Mouse (Mus musculus): ENCODE measurements at regions not wholly inside any gene's neighbourhood (a gene's known extent, or its start where the extent isn't known, plus 50 kb on each side); places are given as distances from the start of the nearest gene placed in this dataset.

- ATAC-seq (ENCODE audit: low read depth): no peak
- no peak overlapping the region for H3K4me2 ChIP-seq
- 51% methylated on average over 1 of the region's 1 CpGs for WGBS
Observed at GRCm38 (mm10) chr10:17416121-17416520, 306.9 kb upstream of the Cited2 start.

DNA sequence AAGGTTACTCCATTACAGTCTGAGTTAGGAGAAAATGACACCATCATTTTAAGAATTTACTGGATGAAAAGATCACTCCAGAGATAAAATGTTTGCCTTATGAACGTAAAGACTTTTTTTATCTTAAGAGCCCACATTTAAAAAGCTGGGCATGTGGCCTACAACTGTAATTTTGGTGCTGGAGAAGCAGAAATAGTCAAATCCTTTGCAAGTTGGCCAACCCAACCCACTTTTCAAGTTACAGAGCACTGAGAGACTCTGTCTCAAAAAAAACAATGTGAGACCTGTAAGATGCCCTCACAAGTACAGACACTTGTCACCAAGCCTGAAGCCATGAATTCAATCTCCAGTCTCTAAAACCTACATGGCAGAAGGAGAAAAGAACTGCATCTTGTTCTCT lies 305.6 kb upstream of the Cited2 start:
- Histone ChIP-seq H3K27ac (replicated peaks) (no peak overlapping the region), H3K4me1 (replicated peaks) (no peaks in the 10 kb centered on the region), H3K27me3 (no peaks in the 10 kb centered on the region), H3K9me3 (no peaks in the 10 kb centered on the region), H3K4me2 (no peak overlapping the region), H3K36me3 (no peaks in the 10 kb centered on the region), H3K9ac (no peak overlapping the region), H3K4me3 (no peak overlapping the region)
- whole genome bisulfite sequencing: 91% methylated on average over 1 of the region's 1 CpGs
- ATAC-seq (ENCODE audit: low read depth): no peak

More at GRCm38 (mm10) chr10:17416121-17416520, 306.9 kb upstream of the Cited2 start:
- H3K9ac ChIP-seq: no peak overlapping the region
- H3K9me3 ChIP-seq: no peaks in the 10 kb centered on the region
- no peak overlapping the region for H3K4me3 ChIP-seq
- no peak overlapping the region for H3K27ac ChIP-seq (replicated peaks)
- H3K27me3 ChIP-seq: no peaks in the 10 kb centered on the region
- H3K4me1 ChIP-seq (replicated peaks): no peaks in the 10 kb centered on the region
- H3K36me3 ChIP-seq: no peaks in the 10 kb centered on the region

DNA sequence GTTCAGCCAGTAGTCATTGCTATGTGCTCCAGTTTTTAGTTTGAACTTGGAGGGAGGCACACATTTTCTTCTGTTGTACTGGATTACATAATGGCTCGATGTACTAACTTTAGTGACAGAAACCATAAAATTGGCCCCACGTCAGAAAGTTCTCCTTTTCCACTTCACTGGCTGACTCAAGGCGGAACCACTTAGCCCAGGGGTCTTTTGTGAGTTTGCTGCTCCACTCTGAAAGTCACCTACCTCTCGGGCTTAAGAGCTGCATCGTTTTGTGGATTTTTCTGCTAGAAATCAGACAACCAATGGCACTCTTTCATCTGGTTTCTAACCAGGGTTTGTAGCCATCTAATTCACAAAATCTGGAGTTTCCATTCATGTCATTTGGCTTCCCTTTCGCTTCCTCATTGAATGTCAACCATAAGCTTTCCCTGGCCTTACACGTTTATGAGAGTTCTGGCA lies 304.8 kb upstream of the Cited2 start:
- no peak overlapping the region for H3K27ac ChIP-seq (replicated peaks)
- H3K27me3 ChIP-seq: no peaks in the 10 kb centered on the region
- H3K36me3 ChIP-seq: no peaks in the 10 kb centered on the region
- H3K4me2 ChIP-seq: no peak overlapping the region
- no peaks in the 10 kb centered on the region for H3K9me3 ChIP-seq
- WGBS: 68% methylated on average over 7 of the region's 7 CpGs
- no peak for ATAC-seq (ENCODE audit: low read depth)
- no peaks in the 10 kb centered on the region for H3K4me1 ChIP-seq (replicated peaks)
- no peak overlapping the region for H3K9ac ChIP-seq
- no peak overlapping the region for H3K4me3 ChIP-seq

DNA sequence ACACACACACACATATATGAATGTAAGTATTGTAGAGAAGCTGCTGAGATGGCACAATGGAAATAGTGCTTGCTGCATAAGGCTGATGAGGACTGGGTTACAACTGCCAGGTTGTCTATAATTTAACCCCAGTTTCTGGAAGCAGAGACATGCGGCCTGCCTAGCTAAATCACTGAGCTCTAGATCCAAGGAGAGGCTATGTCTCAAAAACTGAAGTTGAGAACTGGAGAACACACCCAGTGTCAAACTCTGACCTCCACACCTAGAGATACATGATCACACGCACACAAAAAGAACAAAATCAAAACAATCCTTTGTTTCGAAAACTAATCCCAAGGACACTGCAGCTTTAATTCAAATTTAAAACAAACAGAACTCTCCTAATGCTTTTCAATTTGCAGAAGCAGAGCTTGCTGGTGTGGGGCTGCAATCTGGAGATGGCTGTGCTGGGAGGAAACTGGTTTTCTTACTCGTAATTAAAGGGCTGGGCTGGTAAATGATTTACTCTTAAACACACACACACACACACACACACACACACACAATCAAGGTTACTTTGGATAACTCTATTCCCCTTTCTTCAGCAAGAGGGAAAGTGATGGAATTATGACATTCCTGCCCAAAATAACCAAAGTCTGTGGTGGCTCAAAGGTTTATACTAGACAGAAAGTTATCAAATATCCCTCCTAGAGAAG lies 299.3 kb upstream of the Cited2 start:
- Histone ChIP-seq H3K27ac (replicated peaks) (no peak overlapping the region), H3K9me3 (no peaks in the 10 kb centered on the region), H3K9ac (no peak overlapping the region), H3K4me2 (no peak overlapping the region), H3K4me1 (replicated peaks) (no peaks in the 10 kb centered on the region), H3K4me3 (no peak overlapping the region), H3K36me3 (no peaks in the 10 kb centered on the region), H3K27me3 (no peaks in the 10 kb centered on the region)
- ATAC-seq (ENCODE audit: low read depth): no peak
- 55% methylated on average over 4 of the region's 4 CpGs for WGBS

GRCm38 (mm10) chr10:17426197-17426596 lies 296.8 kb upstream of the Cited2 start:
- H3K9me3 ChIP-seq: no peaks in the 10 kb centered on the region
- no peak for ATAC-seq (ENCODE audit: low read depth)
- no peak overlapping the region for H3K4me3 ChIP-seq
- H3K4me1 ChIP-seq (replicated peaks): no peaks in the 10 kb centered on the region
- no peaks in the 10 kb centered on the region for H3K36me3 ChIP-seq
- H3K9ac ChIP-seq: no peak overlapping the region
- H3K4me2 ChIP-seq: no peak overlapping the region
- H3K27me3 ChIP-seq: no peaks in the 10 kb centered on the region
- no peak overlapping the region for H3K27ac ChIP-seq (replicated peaks)
- 84% methylated on average over 3 of the region's 3 CpGs for WGBS

GRCm38 (mm10) chr10:17427316-17427715 lies 295.7 kb upstream of the Cited2 start:
- Histone ChIP-seq H3K27me3 (no peaks in the 10 kb centered on the region), H3K27ac (replicated peaks) (no peak overlapping the region), H3K9me3 (no peaks in the 10 kb centered on the region)

DNA sequence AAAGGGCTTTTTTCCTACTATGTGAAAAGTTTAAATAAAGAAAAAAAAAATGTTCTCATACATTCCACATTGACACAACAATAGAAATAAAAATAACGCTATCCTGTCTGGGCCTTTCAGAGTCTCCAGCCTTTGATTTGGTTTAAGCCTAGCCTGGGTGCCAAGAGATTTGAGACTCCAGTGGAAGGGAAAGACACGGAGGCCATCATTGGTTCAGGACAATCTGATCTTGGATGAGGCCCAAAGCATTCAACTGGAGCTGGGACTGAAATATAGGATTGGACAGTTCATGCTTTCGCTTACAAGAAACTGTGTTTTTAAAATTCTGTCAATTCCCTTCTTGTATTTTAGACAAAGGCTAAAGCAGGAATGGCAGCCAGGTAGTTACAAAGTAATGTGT lies 294.7 kb upstream of the Cited2 start:
- WGBS: 84% methylated on average over 3 of the region's 3 CpGs

More at GRCm38 (mm10) chr10:17427316-17427715, 295.7 kb upstream of the Cited2 start:
- Histone ChIP-seq H3K4me1 (replicated peaks) (no peaks in the 10 kb centered on the region), H3K4me2 (no peak overlapping the region), H3K36me3 (no peaks in the 10 kb centered on the region), H3K4me3 (no peak overlapping the region), H3K9ac (no peak overlapping the region)
- no peak for ATAC-seq (ENCODE audit: low read depth)

GRCm38 (mm10) chr10:17431068-17431467 lies 291.9 kb upstream of the Cited2 start:
- no peak for ATAC-seq (ENCODE audit: low read depth)
- no peak overlapping the region for H3K9ac ChIP-seq
- no peak overlapping the region for H3K4me3 ChIP-seq
- no peak overlapping the region for H3K27ac ChIP-seq (replicated peaks)
- WGBS: 84% methylated on average over 8 of the region's 8 CpGs
- H3K4me2 ChIP-seq: no peak overlapping the region
- no peaks in the 10 kb centered on the region for H3K27me3 ChIP-seq
- no peaks in the 10 kb centered on the region for H3K4me1 ChIP-seq (replicated peaks)
- no peaks in the 10 kb centered on the region for H3K36me3 ChIP-seq
- H3K9me3 ChIP-seq: no peaks in the 10 kb centered on the region

More for the DNA sequence above, 294.7 kb upstream of the Cited2 start:
- Histone ChIP-seq H3K9me3 (no peaks in the 10 kb centered on the region), H3K9ac (no peak overlapping the region), H3K4me2 (no peak overlapping the region), H3K4me3 (no peak overlapping the region), H3K4me1 (replicated peaks) (no peaks in the 10 kb centered on the region), H3K36me3 (no peaks in the 10 kb centered on the region), H3K27me3 (no peaks in the 10 kb centered on the region), H3K27ac (replicated peaks) (no peak overlapping the region)
- no peak for ATAC-seq (ENCODE audit: low read depth)

DNA sequence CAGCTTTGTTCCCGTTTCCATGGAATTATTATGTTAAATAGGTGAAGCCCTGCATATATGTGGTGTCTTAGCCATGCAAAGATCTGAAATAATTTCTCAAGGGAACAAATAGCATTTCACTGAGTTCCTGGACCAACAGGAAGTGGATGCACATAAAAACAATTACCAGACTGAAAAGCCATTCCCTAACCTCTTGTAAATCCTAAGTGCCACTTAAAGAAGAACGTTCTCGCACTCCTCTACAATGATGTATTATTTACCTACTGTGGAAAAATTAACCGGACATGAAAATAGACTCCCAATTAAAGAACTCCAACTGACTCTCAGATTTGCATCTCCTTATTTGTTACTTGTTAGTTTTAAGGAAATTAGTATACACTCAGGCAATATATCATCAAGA lies 288.9 kb upstream of the Cited2 start:
- Histone ChIP-seq H3K9ac (no peak overlapping the region), H3K36me3 (no peaks in the 10 kb centered on the region), H3K4me2 (no peak overlapping the region), H3K4me1 (replicated peaks) (no peaks in the 10 kb centered on the region), H3K4me3 (no peak overlapping the region), H3K9me3 (no peaks in the 10 kb centered on the region), H3K27ac (replicated peaks) (no peak overlapping the region), H3K27me3 (no peaks in the 10 kb centered on the region)
- WGBS: 62% methylated on average over 4 of the region's 4 CpGs
- no peak for ATAC-seq (ENCODE audit: low read depth)

DNA sequence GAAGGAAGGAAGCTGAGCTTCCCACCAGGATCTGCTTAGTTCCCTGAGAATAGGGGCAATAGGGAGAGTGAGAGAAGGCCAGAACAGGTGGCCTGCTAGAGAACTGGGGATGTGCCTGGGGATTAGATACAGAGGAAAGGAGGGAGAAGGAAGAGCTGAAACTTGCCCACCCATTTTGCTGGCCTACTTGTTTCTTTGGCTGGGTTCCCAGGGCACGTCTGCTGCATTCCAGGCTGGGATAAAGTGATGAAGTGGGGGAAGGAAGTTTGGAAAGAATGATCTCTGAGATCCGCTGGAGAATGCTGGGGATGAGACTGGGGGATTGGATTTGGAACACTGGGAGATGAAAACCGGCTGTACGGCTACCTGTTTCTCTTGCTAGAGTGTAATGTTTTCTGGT lies 272.8 kb upstream of the Cited2 start:
- Histone ChIP-seq H3K4me2 (no peak overlapping the region), H3K4me3 (no peak overlapping the region), H3K27me3 (no peaks in the 10 kb centered on the region), H3K4me1 (replicated peaks) (no peaks in the 10 kb centered on the region), H3K36me3 (no peaks in the 10 kb centered on the region), H3K9me3 (no peaks in the 10 kb centered on the region), H3K27ac (replicated peaks) (no peak overlapping the region), H3K9ac (no peak overlapping the region)
- ATAC-seq (ENCODE audit: low read depth): no peak
- 85% methylated on average over 4 of the region's 4 CpGs for WGBS

- Histone ChIP-seq H3K4me2 (no peak overlapping the region), H3K27ac (replicated peaks) (no peak overlapping the region), H3K36me3 (no peaks in the 10 kb centered on the region), H3K4me3 (no peak overlapping the region), H3K9ac (no peak overlapping the region), H3K4me1 (replicated peaks) (no peaks in the 10 kb centered on the region), H3K9me3 (no peaks in the 10 kb centered on the region), H3K27me3 (no peaks in the 10 kb centered on the region)
- ATAC-seq (ENCODE audit: low read depth): no peak
- WGBS: 88% methylated on average over 4 of the region's 4 CpGs
Observed at GRCm38 (mm10) chr10:17470880-17471279, 252.1 kb upstream of the Cited2 start.

DNA sequence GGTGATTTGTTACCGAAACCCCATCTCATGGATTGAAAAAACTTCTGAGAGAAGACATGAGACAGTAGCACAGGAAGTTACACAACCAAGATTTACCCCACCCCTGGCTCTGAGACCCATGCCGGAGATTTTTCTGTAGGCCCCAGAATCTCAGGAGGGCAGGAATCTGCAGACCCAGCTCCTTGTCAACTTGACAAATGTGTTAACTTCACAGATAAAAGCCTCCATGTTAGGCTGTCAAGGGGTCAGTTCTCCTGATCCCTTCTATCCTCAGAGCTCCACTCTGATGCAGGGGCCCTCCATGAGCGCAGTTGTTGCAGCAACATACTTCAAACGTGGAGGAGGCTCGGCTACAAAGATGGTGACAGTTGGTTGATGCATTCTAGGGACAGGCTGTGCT lies 250.5 kb upstream of the Cited2 start:
- Histone ChIP-seq H3K9ac (no peak overlapping the region), H3K27ac (replicated peaks) (no peak overlapping the region), H3K4me1 (replicated peaks) (no peaks in the 10 kb centered on the region), H3K4me2 (no peak overlapping the region), H3K9me3 (no peaks in the 10 kb centered on the region), H3K4me3 (no peak overlapping the region), H3K36me3 (no peaks in the 10 kb centered on the region), H3K27me3 (no peaks in the 10 kb centered on the region)
- WGBS: 59% methylated on average over 5 of the region's 5 CpGs
- ATAC-seq (ENCODE audit: low read depth): no peak

DNA sequence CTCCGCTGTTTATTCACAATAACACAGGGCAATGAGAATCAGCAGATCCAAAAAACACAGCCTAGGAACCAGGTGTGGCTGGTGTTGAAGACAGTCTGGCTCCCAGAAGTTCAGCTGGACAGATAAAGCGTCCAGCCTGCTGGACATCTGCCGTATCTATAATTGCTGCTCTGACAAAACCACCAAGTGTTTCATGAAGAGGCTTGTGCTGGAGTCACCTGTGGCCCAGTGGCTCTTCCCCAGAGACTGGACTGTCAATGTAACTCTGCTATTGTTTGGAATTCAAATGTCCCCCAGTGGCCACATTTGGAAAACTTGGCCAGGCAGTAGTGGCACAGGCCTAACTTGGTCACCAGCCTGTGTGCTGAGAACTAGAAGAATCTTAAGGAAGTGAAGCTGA lies 247.0 kb upstream of the Cited2 start:
- Histone ChIP-seq H3K4me1 (replicated peaks) (peaks cover 7% of the 10 kb centered on the region), H3K4me3 (no peak overlapping the region), H3K9ac (no peak overlapping the region), H3K27me3 (no peaks in the 10 kb centered on the region), H3K4me2 (no peak overlapping the region), H3K9me3 (no peaks in the 10 kb centered on the region), H3K36me3 (no peaks in the 10 kb centered on the region), H3K27ac (replicated peaks) (no peak overlapping the region)
- ATAC-seq (ENCODE audit: low read depth): no peak
- 90% methylated on average over 3 of the region's 3 CpGs for WGBS

Data from neural tube, embryonic 13.5 days (tissue).